20 mouse cellular contexts compared by ENCODE assay signal in the genomic region with DNA sequence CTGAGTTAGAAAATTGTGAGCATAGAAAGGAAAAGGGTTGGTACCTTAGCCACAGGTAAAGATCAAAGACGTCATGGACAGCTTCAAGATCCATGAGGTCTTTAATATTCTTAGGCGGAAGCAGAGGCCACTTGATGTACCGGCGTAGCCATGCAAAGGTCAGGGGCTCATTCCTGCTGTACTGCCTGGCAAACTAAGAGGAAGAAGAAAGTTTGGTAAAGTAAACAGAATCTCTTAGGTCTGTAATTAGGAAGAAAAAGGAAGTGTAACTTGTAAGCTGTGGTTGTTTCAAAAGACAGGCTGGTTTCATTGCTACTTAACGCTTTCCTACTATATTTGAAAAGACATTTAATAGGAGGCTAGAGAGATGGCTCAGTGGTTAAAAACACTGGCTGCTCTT. TPM values are rescaled to one million over a fixed set of nuclear protein-coding genes. Genes with fewer than 3 reads are reported as not detected.
"Had no signal": no experiment of that assay in that cellular context is flagged by ENCODE, and none has a peak within 500 bp of the region (broad histone marks: within the 10 kb centered on the region; RNA-seq: fewer than 3 reads in every experiment).

No protein-coding gene starts in this region.

- H3K27ac ChIP-seq: liver, embryonic 12.5 days; liver, embryonic 14.5 days; lung, embryonic 15.5 days; midbrain, embryonic 10.5 days; midbrain, embryonic 12.5 days; neural tube, embryonic 12.5 days; stomach, embryonic 15.5 days; stomach, postnatal 0 days had no signal

- ATAC-seq: liver, embryonic 12.5 days; midbrain, embryonic 16.5 days had no signal

- H3K27me3 ChIP-seq: liver, embryonic 12.5 days; lung, embryonic 15.5 days; midbrain, embryonic 12.5 days; neural tube, embryonic 12.5 days; stomach, embryonic 15.5 days had no signal

- H3K4me2 ChIP-seq: liver, embryonic 12.5 days; lung, embryonic 15.5 days; midbrain, embryonic 12.5 days; neural tube, embryonic 12.5 days; stomach, embryonic 15.5 days had no signal

- H3K9me3 ChIP-seq: liver, embryonic 12.5 days; lung, embryonic 15.5 days; midbrain, embryonic 10.5 days; midbrain, embryonic 12.5 days; neural tube, embryonic 12.5 days; stomach, embryonic 15.5 days had no signal

- DNase-seq: lung, adult 2 months; lung, postnatal 14 days; lung, postnatal 4 days; midbrain, embryonic 14.5 days; right cerebral cortex, postnatal 14 days; thymus, adult 2 months; thymus, postnatal 25 days; thymus, postnatal 4 days had no signal

- H3K4me1 ChIP-seq: lung, embryonic 15.5 days; midbrain, embryonic 12.5 days; neural tube, embryonic 12.5 days had no signal

- H3K4me3 ChIP-seq: liver, embryonic 12.5 days; lung, embryonic 15.5 days; midbrain, embryonic 10.5 days; midbrain, embryonic 12.5 days; neural tube, embryonic 12.5 days; stomach, embryonic 15.5 days had no signal

- H3K9ac ChIP-seq: liver, embryonic 12.5 days; liver, embryonic 14.5 days; lung, embryonic 15.5 days; midbrain, embryonic 12.5 days; neural tube, embryonic 12.5 days; stomach, embryonic 15.5 days had no signal

RNA-seq across cellular contexts. Expression of a gene that starts 8.1 kb away (rescaled TPM):
- total RNA-seq: megakaryocyte-erythroid progenitor cell, adult 5-6 weeks; neutrophil, adult 5-6 weeks had no signal
- polyA plus RNA-seq: midbrain, embryonic 10.5 days had no signal

RNA-seq across cellular contexts. Expression of a gene that starts 18.9 kb away (rescaled TPM):
- polyA plus RNA-seq: spleen, adult 2 months had no signal
